Mouse (Mus musculus) CH12.LX (cell line): Measurements from ENCODE around the gene Rgmb. TPM values are rescaled to one million over a fixed set of nuclear protein-coding genes. Genes with fewer than 3 reads are reported as not detected.

Experiments
- DNase-seq: peaks from one replicate; pipeline ENCODE4 v3.0.0-alpha.2; 2013; ENCODE audit errors: extremely low read depth
- H3K27ac ChIP-seq: 2 replicates; pipeline ENCODE4 v1.5.1; 2012; ENCODE audit warnings: low read depth, mild to moderate bottlenecking, control low read depth, moderate library complexity; ENCODE audit not compliant: insufficient read depth
- H3K27me3 ChIP-seq: replicated peaks from 2 replicates; pipeline ENCODE3; 2012; ENCODE audit warnings: inconsistent platforms
- H3K36me3 ChIP-seq, 2 experiments: replicated peaks in 1 of 2; 2 replicates each; pipeline versions ENCODE3 to v1.6.1; 2012; ENCODE audit warnings: inconsistent platforms in 1 of 2, low read length in 1 of 2, mild to moderate bottlenecking in 1 of 2, mixed read lengths in 1 of 2, moderate library complexity in 1 of 2; ENCODE audit not compliant: control insufficient read depth in 1 of 2, insufficient read depth in 1 of 2
- H3K4me1 ChIP-seq, 2 experiments: 2 replicates each; pipeline ENCODE4 v1.6.1; 2012; ENCODE audit warnings: inconsistent platforms in 1 of 2, moderate library complexity in 1 of 2; ENCODE audit not compliant: insufficient read depth in 2 of 2, control insufficient read depth in 1 of 2
- H3K4me2 ChIP-seq: 2 replicates; pipeline ENCODE4 v1.6.1; 2012; ENCODE audit warnings: low read depth, mild to moderate bottlenecking, control low read depth; ENCODE audit not compliant: poor library complexity, insufficient read depth, severe bottlenecking
- H3K4me3 ChIP-seq, 3 experiments: fragments of 150-350 bp in 1 of 3; sonication (generic) in 1 of 3; replicated peaks in 1 of 3; 2 replicates each; pipeline versions ENCODE3 to v1.5.1; 2011 to 2012; ENCODE audit warnings: low read depth in 2 of 3, low read length in 2 of 3, mild to moderate bottlenecking in 2 of 3, moderate library complexity in 2 of 3, control low read depth in 1 of 3, improper control_type of control experiment in 1 of 3, inconsistent platforms in 1 of 3, mixed read lengths in 1 of 3; ENCODE audit not compliant: poor library complexity in 1 of 3
- H3K79me2 ChIP-seq: replicated peaks from 2 replicates; pipeline ENCODE4 v1.6.1; 2012; ENCODE audit warnings: mild to moderate bottlenecking, moderate library complexity; ENCODE audit not compliant: control insufficient read depth, poor library complexity, insufficient read depth, severe bottlenecking; ENCODE audit errors: extremely low read depth
- H3K9ac ChIP-seq: 2 replicates; pipeline ENCODE4 v1.6.1; 2012; ENCODE audit warnings: low read depth, mild to moderate bottlenecking, control low read depth, moderate library complexity; ENCODE audit not compliant: insufficient read depth
- H3K9me3 ChIP-seq: replicated peaks from 2 replicates; pipeline ENCODE3; 2012; ENCODE audit warnings: low read length, inconsistent platforms, mixed read lengths
- E2F4 ChIP-seq: IDR thresholded peaks from 2 replicates; pipeline ENCODE4 v1.6.1; 2011; ENCODE audit warnings: low read depth, low read length, improper control_type of control experiment; ENCODE audit not compliant: insufficient replicate concordance
- ETS1 ChIP-seq: conservative IDR thresholded peaks from 2 replicates; pipeline ENCODE4 v1.6.1; 2012; ENCODE audit warnings: low read depth, mild to moderate bottlenecking, inconsistent platforms, low read length, improper control_type of control experiment, moderate library complexity
- GABPA ChIP-seq: IDR thresholded peaks from 2 replicates; pipeline ENCODE4 v1.6.1; 2012; ENCODE audit warnings: low read depth, low read length, improper control_type of control experiment, inconsistent platforms; ENCODE audit not compliant: insufficient replicate concordance
- JUND ChIP-seq: conservative IDR thresholded peaks from 2 replicates; pipeline ENCODE4 v1.6.1; 2011; ENCODE audit warnings: low read depth, low read length, improper control_type of control experiment
- KAT2A ChIP-seq: IDR thresholded peaks from 2 replicates; pipeline ENCODE4 v1.6.1; 2012; ENCODE audit warnings: low read length, improper control_type of control experiment, inconsistent platforms; ENCODE audit not compliant: insufficient replicate concordance
- MAX ChIP-seq: IDR thresholded peaks from 2 replicates; pipeline ENCODE4 v1.6.1; 2011; ENCODE audit warnings: low read length, improper control_type of control experiment
- MAZ ChIP-seq: IDR thresholded peaks from 2 replicates; pipeline ENCODE4 v1.6.1; 2012; ENCODE audit warnings: low read depth, mild to moderate bottlenecking, inconsistent platforms, low read length, improper control_type of control experiment, moderate library complexity
- NRF1 ChIP-seq: IDR thresholded peaks from 2 replicates; pipeline ENCODE4 v1.6.1; 2014; ENCODE audit warnings: low read depth, mild to moderate bottlenecking, inconsistent platforms, low read length, improper control_type of control experiment, moderate library complexity
- POLR2AphosphoS2 ChIP-seq: IDR thresholded peaks from 2 replicates; pipeline ENCODE4 v1.6.1; 2011; ENCODE audit warnings: low read depth, low read length, improper control_type of control experiment
- RAD21 ChIP-seq: IDR thresholded peaks from 2 replicates; pipeline ENCODE4 v1.6.1; 2011; ENCODE audit warnings: low read depth, mild to moderate bottlenecking, low read length, improper control_type of control experiment, moderate library complexity
- TBP ChIP-seq: conservative IDR thresholded peaks from 2 replicates; pipeline ENCODE4 v1.6.1; 2011; ENCODE audit warnings: low read depth, low read length, improper control_type of control experiment
- TCF12 ChIP-seq: IDR thresholded peaks from 2 replicates; pipeline ENCODE4 v1.6.1; 2014; ENCODE audit warnings: low read depth, mild to moderate bottlenecking, inconsistent platforms, low read length, improper control_type of control experiment
- ZMIZ1 ChIP-seq: IDR thresholded peaks from 2 replicates; pipeline ENCODE4 v1.6.1; 2012; ENCODE audit warnings: low read depth, mild to moderate bottlenecking, inconsistent platforms, low read length, improper control_type of control experiment
- ZNF384 ChIP-seq: IDR thresholded peaks from 2 replicates; pipeline ENCODE4 v1.6.1; 2012; ENCODE audit warnings: low read depth, low read length, improper control_type of control experiment, inconsistent platforms
- dilution Hi-C: fragments of 300-500 bp; cut with MboI; formaldehyde crosslinking; loops from 2 replicates; pipeline ENCODE4 v1.14.3; 2020; ENCODE audit warnings: low sequenced_read_pairs; ENCODE audit not compliant: extremely low pct_unique_long_range_greater_than_20kb, extremely low pct_ligation_motif_present
- in situ Hi-C: fragments of 300-500 bp; cut with MboI; formaldehyde crosslinking; loops from 3 replicates; pipeline ENCODE4 v1.14.3; 2019; ENCODE audit warnings: low sequenced_read_pairs, low pct_ligation_motif_present, low pct_unique_long_range_greater_than_20kb, mixed read lengths
- polyA plus RNA-seq: library from polyadenylated mRNA; unstranded; fragments of >175 nt; gene quantifications from 2 replicates; pipeline ENCODE4 v1.2.1, GENCODE M21; 2012; ENCODE audit warnings: low read depth; ENCODE audit not compliant: insufficient read length
- total RNA-seq, 2 experiments: library from RNA; depleted of rRNA; stranded (reverse); fragments of 300-350 nt in 1 of 2; fragments of >200 nt in 1 of 2; gene quantifications; 2 replicates each; pipeline ENCODE4 v1.2.3; 2012 to 2014

Rgmb gene
- total and polyA plus RNA-seq, 3 experiments: 2.3 to 2.6 (median 2.3) TPM

DNA sequence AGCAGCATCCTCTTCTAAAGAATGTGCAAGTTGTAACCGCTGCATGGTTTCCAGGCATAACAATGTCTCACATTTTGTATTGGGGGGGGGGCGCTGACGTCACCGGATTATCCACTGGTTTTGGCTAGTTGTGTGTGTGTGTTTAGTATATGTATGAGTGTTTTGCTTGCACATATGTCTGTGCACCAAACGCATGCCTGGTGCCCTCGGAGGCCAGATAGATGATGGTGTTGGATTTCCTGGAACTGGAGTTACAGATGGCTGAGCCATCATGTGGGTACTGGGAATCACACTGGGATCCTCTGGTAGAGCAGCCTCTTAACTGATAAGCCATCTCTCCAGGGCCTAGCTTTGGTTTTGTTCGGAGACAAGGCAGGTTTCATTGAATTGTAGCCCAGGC, 8.5 kb downstream of the Rgmb start:
- H3K4me1 ChIP-seq: peaks cover 4 to 54% of the 10 kb centered on the region in 2 experiments; a peak in 3 of 4 replicates
- H3K9ac ChIP-seq: no peak overlapping the region
- no peak overlapping the region for H3K4me2 ChIP-seq
- no peak overlapping the region for H3K4me3 ChIP-seq
- no peak overlapping the region for H3K27ac ChIP-seq
- no peaks in the 10 kb centered on the region for H3K9me3 ChIP-seq
- no peaks in the 10 kb centered on the region for H3K27me3 ChIP-seq
- in situ Hi-C loops (loop anchor here (25.0 kb wide), 1 partner anchor 1090 kb away; no protein-coding TSS in a partner anchor), dilution Hi-C loops (no loop called here)
- H3K36me3 ChIP-seq: peaks cover 5 to 32% of the 10 kb centered on the region in 2 experiments
- TF ChIP-seq GABPA (no peak), ETS1 (no peak), E2F4 (no peak)
- no peak for DNase-seq
- peaks cover 25% of the 10 kb centered on the region for H3K79me2 ChIP-seq

DNA sequence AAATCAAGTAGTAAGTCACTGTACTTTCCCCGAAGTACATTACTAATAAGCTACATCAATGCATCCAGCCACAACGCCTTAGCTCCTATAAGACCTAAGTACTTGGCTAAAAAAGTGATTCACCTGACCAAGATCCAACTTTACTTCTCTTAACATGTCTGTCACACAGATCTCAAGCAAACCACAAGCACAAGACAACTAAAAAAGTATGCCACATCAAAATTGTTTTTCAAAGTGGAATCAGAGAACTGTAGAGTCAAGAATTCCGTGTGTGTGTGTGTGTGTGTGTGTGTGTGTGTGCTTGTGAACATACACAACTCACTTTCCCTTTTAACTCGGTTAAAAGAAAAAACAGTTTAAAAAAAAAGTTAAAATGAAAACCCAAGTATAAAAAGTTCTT, 9.1 kb downstream of the Rgmb start:
- TF ChIP-seq MAX: no peak
- TF ChIP-seq ZMIZ1: no peak
- no peak for TF ChIP-seq GABPA
- no peak for TF ChIP-seq TBP
- no peak for TF ChIP-seq TCF12
- TF ChIP-seq RAD21: no peak
- TF ChIP-seq JUND: no peak
- TF ChIP-seq MAZ: no peak
- TF ChIP-seq, all 38 proteins: peak for 0
- Histone ChIP-seq H3K9ac (no peak overlapping the region), H3K27ac (no peak overlapping the region), H3K27me3 (no peaks in the 10 kb centered on the region), H3K36me3 (peaks cover 5 to 32% of the 10 kb centered on the region in 2 experiments), H3K79me2 (peaks cover 25% of the 10 kb centered on the region), H3K4me3 (no peak overlapping the region), H3K4me1 (peaks cover 6 to 60% of the 10 kb centered on the region in 2 experiments), H3K9me3 (no peaks in the 10 kb centered on the region), H3K4me2 (no peak overlapping the region)
- DNase-seq: no peak
- dilution Hi-C loops (no loop called here), in situ Hi-C loops (loop anchor here (25.0 kb wide), 1 partner anchor 1091 kb away; no protein-coding TSS in a partner anchor)

DNA sequence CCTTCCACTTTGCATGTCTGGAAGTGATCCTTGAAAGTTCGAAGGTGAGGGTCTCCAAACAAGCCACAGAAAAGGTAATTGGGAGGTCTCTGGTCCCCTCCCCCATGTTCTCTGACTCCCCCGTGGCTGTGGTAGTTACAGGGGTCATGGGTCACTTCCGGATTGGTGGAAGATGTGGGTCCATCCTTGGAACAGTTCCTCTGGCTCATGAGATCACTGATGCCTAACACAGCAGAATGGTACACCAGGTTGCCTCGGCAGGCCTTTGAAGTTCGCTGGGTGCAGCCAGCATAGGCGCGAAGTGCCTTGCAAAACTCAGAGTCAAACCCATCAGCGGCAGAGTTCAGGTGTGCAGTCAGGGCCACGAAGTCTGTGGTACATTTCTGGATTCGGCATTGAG, 10.1 kb downstream of the Rgmb start:
- no peak for TF ChIP-seq GABPA
- TF ChIP-seq MAZ: no peak
- no peak for TF ChIP-seq ZNF384
- no peak for TF ChIP-seq NRF1
- TF ChIP-seq KAT2A: no peak
- TF ChIP-seq POLR2AphosphoS2: no peak
- Histone ChIP-seq H3K4me1 (peaks cover 6 to 67% of the 10 kb centered on the region in 2 experiments), H3K9me3 (no peaks in the 10 kb centered on the region), H3K27ac (no peak overlapping the region), H3K36me3 (peaks cover 5 to 32% of the 10 kb centered on the region in 2 experiments), H3K4me2 (no peak overlapping the region), H3K9ac (no peak overlapping the region), H3K4me3 (no peak overlapping the region), H3K79me2 (peaks cover 25% of the 10 kb centered on the region), H3K27me3 (no peaks in the 10 kb centered on the region)
- dilution Hi-C loops: no loop called here
- in situ Hi-C loops: loop anchor here (25.0 kb wide), 1 partner anchor 1092 kb away; no protein-coding TSS in a partner anchor
- no peak for DNase-seq
